Mouse (Mus musculus): ENCODE results near the gene Nop56. TPM values are rescaled to one million over a fixed set of nuclear protein-coding genes. Genes with fewer than 3 reads are reported as not detected.

Gene Nop56
- polyA plus RNA-seq, 1 experiment: 55.2 TPM

DNA sequence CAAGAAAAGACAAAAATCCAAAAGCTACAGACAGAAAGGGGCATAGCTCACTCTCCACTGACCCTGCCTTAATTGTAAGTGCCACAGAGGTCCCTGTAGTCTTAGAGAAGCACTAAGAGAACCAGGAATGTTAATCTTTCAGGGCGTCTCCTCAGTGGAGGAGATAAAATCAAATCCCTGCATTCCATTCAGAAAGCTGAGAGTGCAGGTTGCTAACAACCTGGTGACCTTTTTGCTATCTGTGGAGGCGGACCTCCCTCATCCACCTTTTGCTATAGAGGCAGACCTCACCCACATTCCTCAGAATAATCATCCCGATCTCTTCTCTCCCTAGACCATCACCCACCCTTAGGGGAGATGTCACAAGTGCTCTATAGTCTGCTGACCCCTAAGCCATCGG lies 14.9 kb downstream of the Nop56 start:
- no peak for TF ChIP-seq GATA1 (IDR thresholded peaks at IDR 0.05; ENCODE audit: low read length)

DNA sequence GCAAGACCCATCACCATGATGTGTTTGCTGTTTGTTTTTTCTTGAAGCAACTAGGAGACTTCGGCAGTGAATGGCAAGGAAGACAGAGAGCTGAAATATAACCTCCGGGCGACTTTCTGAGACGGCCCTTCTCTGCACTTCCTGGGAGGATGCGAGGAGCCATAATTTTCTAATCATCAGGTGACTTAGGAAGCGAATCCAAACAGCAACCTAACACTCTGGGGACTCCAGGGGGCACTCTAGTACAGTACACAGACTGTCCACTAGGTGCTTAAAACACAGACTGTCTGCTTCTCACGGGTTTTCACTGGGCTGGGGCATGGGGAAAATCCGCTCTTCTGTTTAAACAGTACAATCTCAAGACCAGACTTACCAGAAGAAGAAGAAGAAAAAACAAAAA lies 17.2 kb downstream of the Nop56 start:
- TF ChIP-seq GATA1 (IDR thresholded peaks at IDR 0.05; ENCODE audit: low read length): no peak

- TF ChIP-seq GATA1 (IDR thresholded peaks at IDR 0.05; ENCODE audit: low read length): no peak
Observed at GRCm38 (mm10) chr2:130293009-130293408, 18.8 kb downstream of the Nop56 start.

GRCm38 (mm10) chr2:130293486-130293885 lies 19.3 kb downstream of the Nop56 start:
- TF ChIP-seq GATA1 (IDR thresholded peaks at IDR 0.05; ENCODE audit: low read length): no peak

DNA sequence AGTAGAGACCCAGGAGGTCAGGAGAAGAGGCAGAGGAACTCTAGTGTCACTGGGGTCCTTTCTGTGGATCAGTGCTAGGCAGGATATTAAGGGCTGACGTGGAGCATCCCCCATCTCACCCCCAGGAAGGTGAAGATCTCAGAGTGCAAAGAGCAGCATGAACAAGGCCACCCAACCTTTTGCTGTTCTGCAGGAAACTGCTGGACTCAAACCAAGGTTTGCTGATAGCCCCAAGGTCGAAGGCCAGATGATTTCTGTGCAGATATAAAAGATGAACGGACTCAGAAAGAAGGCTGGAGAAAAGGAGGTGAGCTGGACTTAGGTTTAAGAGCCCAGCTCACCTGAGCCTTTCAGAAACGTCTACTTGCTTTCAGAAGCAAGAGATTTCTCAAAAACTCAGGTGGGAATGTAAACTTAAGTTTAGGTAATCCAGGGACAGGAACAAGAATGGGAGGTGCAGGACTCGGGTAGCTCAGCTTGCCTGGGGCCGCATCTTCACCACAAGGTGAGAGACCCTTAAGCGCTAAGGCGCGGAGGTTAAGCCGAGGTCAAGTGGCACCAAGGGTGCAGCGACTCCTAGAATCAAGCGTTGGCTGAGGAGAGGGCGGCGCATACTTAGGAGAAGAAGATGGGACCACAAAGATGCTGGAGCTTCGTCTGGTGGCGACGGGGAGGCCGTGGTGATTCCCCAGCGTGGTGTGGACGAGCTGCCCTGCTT lies 20.1 kb downstream of the Nop56 start:
- TF ChIP-seq GATA1 (IDR thresholded peaks at IDR 0.05; ENCODE audit: low read length): no peak

DNA sequence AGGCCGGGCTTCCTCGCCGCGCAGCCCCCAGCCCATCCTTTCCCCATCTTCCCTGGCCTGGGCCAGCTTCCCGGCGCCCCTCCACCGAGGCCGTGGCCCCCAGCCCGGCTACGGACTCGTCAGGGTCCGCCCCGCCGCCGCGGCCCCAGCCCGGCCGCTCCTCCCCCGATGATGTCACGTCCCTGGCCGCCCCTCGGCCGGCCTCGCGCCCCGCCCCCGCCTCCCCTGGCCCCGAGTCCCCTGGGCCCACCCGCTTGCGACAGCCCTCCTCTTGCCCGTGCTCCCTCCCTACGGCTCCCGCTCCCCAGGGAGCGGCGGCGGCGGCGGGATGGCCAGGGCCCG lies 20.7 kb downstream of the Nop56 start, which contains the start of gene Ebf4:
TSS of gene Ebf4 (plus strand) at position 234 of the 342 bp plus-strand sequence.
- no peak for TF ChIP-seq GATA1 (IDR thresholded peaks at IDR 0.05; ENCODE audit: low read length)

GRCm38 (mm10) chr2:130295331-130296133 lies 21.3 kb downstream of the Nop56 start:
- no peak for TF ChIP-seq GATA1 (IDR thresholded peaks at IDR 0.05; ENCODE audit: low read length)

- TF ChIP-seq GATA1 (IDR thresholded peaks at IDR 0.05; ENCODE audit: low read length): no peak
Observed at GRCm38 (mm10) chr2:130296134-130296745, 22.0 kb downstream of the Nop56 start.

DNA sequence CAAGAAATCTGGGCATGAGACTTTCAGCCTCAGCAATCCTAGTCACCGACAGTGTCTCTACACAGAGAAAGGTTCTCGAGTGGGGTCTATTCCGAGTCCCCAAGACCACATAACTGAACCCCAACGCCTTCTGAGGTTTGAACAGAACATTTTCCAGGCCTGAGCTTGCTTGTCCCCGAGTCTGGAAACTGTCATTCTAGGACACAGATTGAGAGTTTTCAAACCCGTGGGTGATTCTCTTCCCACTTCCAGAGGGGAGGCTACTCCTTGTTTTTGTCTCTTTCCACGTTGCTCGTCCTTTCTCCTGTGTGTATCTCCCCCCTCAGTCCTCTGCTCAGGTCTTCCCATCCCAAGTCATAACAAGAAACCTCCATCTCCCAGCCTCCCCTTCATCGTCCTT lies 23.4 kb downstream of the Nop56 start:
- no peak for TF ChIP-seq GATA1 (IDR thresholded peaks at IDR 0.05; ENCODE audit: low read length)

GRCm38 (mm10) chr2:130303014-130303413 lies 28.8 kb downstream of the Nop56 start:
- TF ChIP-seq GATA1 (IDR thresholded peaks at IDR 0.05; ENCODE audit: low read length): no peak

GRCm38 (mm10) chr2:130327057-130327456 lies 52.8 kb downstream of the Nop56 start:
- TF ChIP-seq GATA1 (IDR thresholded peaks at IDR 0.05; ENCODE audit: low read length): no peak

Other genes starting within 250 kb of the Nop56 start
- not detected in 2 replicates for gene Tgm6, start 162.0 kb upstream of the Nop56 start, polyA plus RNA-seq (2012)
- gene Snrpb, start 95.0 kb upstream of the Nop56 start, polyA plus RNA-seq (2012): 613 and 888 TPM in 2 replicates
- gene Tmc2, start 79.2 kb upstream of the Nop56 start, polyA plus RNA-seq (2012): not detected in 2 replicates
- 129 and 132 TPM in 2 replicates for gene Idh3b, start 10.1 kb downstream of the Nop56 start, polyA plus RNA-seq (2012)
- gene Ebf4, start 20.7 kb downstream of the Nop56 start, polyA plus RNA-seq (2012): not detected in 2 replicates
- gene Cpxm1, start 123.1 kb downstream of the Nop56 start, polyA plus RNA-seq (2012): 0.03 TPM in 1 of 2 replicates, not detected in the other
- not detected in 2 replicates for gene Gm28372, start 130.8 kb downstream of the Nop56 start, polyA plus RNA-seq (2012)
- not detected in 2 replicates for gene 1700020A23Rik, start 130.8 kb downstream of the Nop56 start, polyA plus RNA-seq (2012)
- gene Tmem239, start 132.0 kb downstream of the Nop56 start, polyA plus RNA-seq (2012): not detected in 2 replicates
- gene Vps16, start 149.9 kb downstream of the Nop56 start, polyA plus RNA-seq (2012): 18.5 and 20.6 TPM in 2 replicates
- 15.1 and 17.7 TPM in 2 replicates for gene Pced1a, start 150.3 kb downstream of the Nop56 start, polyA plus RNA-seq (2012)
- 20.5 and 22.9 TPM in 2 replicates for gene Ptpra, start 175.8 kb downstream of the Nop56 start, polyA plus RNA-seq (2012)